Mouse (Mus musculus): ENCODE data around the gene Mbd6. TPM values are rescaled to one million over a fixed set of nuclear protein-coding genes. Genes with fewer than 3 reads are reported as not detected.
A peak's percentile ranks its signal among the peaks of the same experiment; 100 is the strongest.

Gene Mbd6
- polyA plus RNA-seq, 1 experiment from 2014 or later: 16.1 TPM

GRCm38 (mm10) chr10:127266112-127267091 lies 22.4 kb downstream of the Mbd6 start, which contains the start of gene Dctn2:
Dctn2 (plus strand) TSS chr10:127266368.
- under 1% methylated on average over 70 of the region's 70 CpGs for WGBS
- peak within 1 kb of the TSS; percentile 100 for H3K9ac ChIP-seq
- H3K4me1 ChIP-seq (replicated peaks): peaks cover 50% of the 10 kb centered on the region
- peak; percentile 95 for ATAC-seq (ENCODE audit: low FRiP score, low read depth)
- peak within 1 kb of the TSS; percentile 90 for H3K4me2 ChIP-seq
- peaks cover 13% of the 10 kb centered on the region; the same call in 1 of the 2 replicates for H3K36me3 ChIP-seq
- H3K27me3 ChIP-seq: no peaks in the 10 kb centered on the region
- H3K9me3 ChIP-seq: no peaks in the 10 kb centered on the region
- H3K4me3 ChIP-seq: peak within 1 kb of the TSS; percentile 97
- peak within 1 kb of the TSS; percentile 95 for H3K27ac ChIP-seq (replicated peaks)

GRCm38 (mm10) chr10:127265727-127266111 lies 23.1 kb downstream of the Mbd6 start:
- WGBS: 29% methylated on average over 4 of the region's 4 CpGs
- Histone ChIP-seq H3K4me1 (replicated peaks) (peaks cover 57% of the 10 kb centered on the region), H3K36me3 (peaks cover 8% of the 10 kb centered on the region; the same call in 1 of the 2 replicates), H3K9ac (no peak overlapping the region; the same call in 1 of the 2 replicates), H3K4me3 (peak overlapping the region; percentile 97), H3K27me3 (no peaks in the 10 kb centered on the region), H3K4me2 (peak overlapping the region; percentile 90), H3K9me3 (no peaks in the 10 kb centered on the region), H3K27ac (replicated peaks) (peak overlapping the region; percentile 48; the same call in 1 of the 2 replicates)
- no peak for ATAC-seq (ENCODE audit: low FRiP score, low read depth)

- Histone ChIP-seq H3K27me3 (no peaks in the 10 kb centered on the region), H3K9me3 (no peaks in the 10 kb centered on the region), H3K27ac (replicated peaks) (no peak overlapping the region), H3K4me3 (no peak overlapping the region), H3K4me1 (replicated peaks) (peaks cover 59% of the 10 kb centered on the region), H3K9ac (no peak overlapping the region), H3K4me2 (no peak overlapping the region), H3K36me3 (0 out of 2 replicates have a peak, but pooled peaks cover 4% of the 10 kb centered on the region)
- WGBS: 62% methylated on average over 4 of the region's 4 CpGs
- no peak for ATAC-seq (ENCODE audit: low FRiP score, low read depth)
Measured at GRCm38 (mm10) chr10:127264971-127265370, 23.8 kb downstream of the Mbd6 start.

- Histone ChIP-seq H3K9me3 (no peaks in the 10 kb centered on the region), H3K4me2 (no peak overlapping the region), H3K4me3 (no peak overlapping the region), H3K9ac (no peak overlapping the region), H3K4me1 (replicated peaks) (peaks cover 61% of the 10 kb centered on the region), H3K36me3 (0 out of 2 replicates have a peak, but pooled peaks cover 4% of the 10 kb centered on the region), H3K27me3 (no peaks in the 10 kb centered on the region), H3K27ac (replicated peaks) (no peak overlapping the region)
- WGBS: 81% methylated on average over 8 of the region's 8 CpGs
- ATAC-seq (ENCODE audit: low FRiP score, low read depth): no peak
Measured at GRCm38 (mm10) chr10:127264336-127264735, 24.5 kb downstream of the Mbd6 start.

- peak overlapping the region; percentile 92; the same call in 1 of the 2 replicates for H3K27ac ChIP-seq (replicated peaks)
- H3K9ac ChIP-seq: peak overlapping the region; percentile 70; the same call in 1 of the 2 replicates
- ATAC-seq (ENCODE audit: low FRiP score, low read depth): no peak
- peak overlapping the region; percentile 64 for H3K4me2 ChIP-seq
- 37% methylated on average over 3 of the region's 3 CpGs for WGBS
- H3K27me3 ChIP-seq: no peaks in the 10 kb centered on the region
- H3K9me3 ChIP-seq: no peaks in the 10 kb centered on the region
- H3K4me1 ChIP-seq (replicated peaks): peaks cover 61% of the 10 kb centered on the region
- H3K4me3 ChIP-seq: peak overlapping the region; percentile 64
- 0 out of 2 replicates have a peak, but pooled peaks cover 4% of the 10 kb centered on the region for H3K36me3 ChIP-seq
Measured at GRCm38 (mm10) chr10:127263631-127264030, 25.2 kb downstream of the Mbd6 start.

- H3K4me3 ChIP-seq: peak within 1 kb of the TSS; percentile 64
- peak within 1 kb of the TSS; percentile 70 for H3K9ac ChIP-seq
- no peaks in the 10 kb centered on the region for H3K27me3 ChIP-seq
- peak within 1 kb of the TSS; percentile 64 for H3K4me2 ChIP-seq
- peaks cover 61% of the 10 kb centered on the region for H3K4me1 ChIP-seq (replicated peaks)
- H3K36me3 ChIP-seq: no peaks in the 10 kb centered on the region
- WGBS: under 1% methylated on average over 46 of the region's 53 CpGs
- peak within 1 kb of the TSS; percentile 92 for H3K27ac ChIP-seq (replicated peaks)
- peak; percentile 42; the same call in 1 of the 2 replicates for ATAC-seq (ENCODE audit: low FRiP score, low read depth)
- no peaks in the 10 kb centered on the region for H3K9me3 ChIP-seq
Measured at GRCm38 (mm10) chr10:127262548-127263398, 26.0 kb downstream of the Mbd6 start, which contains the start of gene Kif5a. Kif5a (minus strand) TSS chr10:127263348.

GRCm38 (mm10) chr10:127261706-127262547 lies 26.9 kb downstream of the Mbd6 start:
- peak overlapping the region; percentile 64 for H3K4me2 ChIP-seq
- ATAC-seq (ENCODE audit: low FRiP score, low read depth): no peak
- 51% methylated on average over 15 of the region's 15 CpGs for WGBS

GRCm38 (mm10) chr10:127258489-127258888 lies 30.3 kb downstream of the Mbd6 start:
- 76% methylated on average over 8 of the region's 8 CpGs for WGBS
- no peak for ATAC-seq (ENCODE audit: low FRiP score, low read depth)
- Histone ChIP-seq H3K27ac (replicated peaks) (no peak overlapping the region), H3K36me3 (peaks cover 2% of the 10 kb centered on the region; the same call in 1 of the 2 replicates), H3K4me2 (peak overlapping the region; percentile 64), H3K9me3 (no peaks in the 10 kb centered on the region), H3K27me3 (no peaks in the 10 kb centered on the region), H3K4me1 (replicated peaks) (peaks cover 64% of the 10 kb centered on the region), H3K4me3 (peak overlapping the region; percentile 64; the same call in 1 of the 2 replicates), H3K9ac (no peak overlapping the region)

More at GRCm38 (mm10) chr10:127261706-127262547, 26.9 kb downstream of the Mbd6 start:
- Histone ChIP-seq H3K9ac (peak overlapping the region; percentile 70), H3K9me3 (no peaks in the 10 kb centered on the region), H3K4me3 (peak overlapping the region; percentile 64), H3K36me3 (peaks cover 2% of the 10 kb centered on the region; the same call in 1 of the 2 replicates), H3K27me3 (no peaks in the 10 kb centered on the region), H3K4me1 (replicated peaks) (peaks cover 60% of the 10 kb centered on the region), H3K27ac (replicated peaks) (peak overlapping the region; percentile 92)

GRCm38 (mm10) chr10:127257790-127258189 lies 31.0 kb downstream of the Mbd6 start:
- Histone ChIP-seq H3K27ac (replicated peaks) (no peak overlapping the region), H3K9me3 (no peaks in the 10 kb centered on the region), H3K36me3 (peaks cover 2% of the 10 kb centered on the region; the same call in 1 of the 2 replicates), H3K4me1 (replicated peaks) (peaks cover 60% of the 10 kb centered on the region), H3K4me3 (no peak overlapping the region), H3K9ac (no peak overlapping the region), H3K4me2 (no peak overlapping the region), H3K27me3 (no peaks in the 10 kb centered on the region)
- 86% methylated on average over 6 of the region's 6 CpGs for WGBS
- ATAC-seq (ENCODE audit: low FRiP score, low read depth): no peak

GRCm38 (mm10) chr10:127255625-127256345 lies 33.0 kb downstream of the Mbd6 start:
- Histone ChIP-seq H3K9me3 (no peaks in the 10 kb centered on the region), H3K27ac (replicated peaks) (no peak overlapping the region), H3K27me3 (no peaks in the 10 kb centered on the region), H3K9ac (no peak overlapping the region), H3K4me2 (peak overlapping the region; percentile 32), H3K4me3 (no peak overlapping the region), H3K36me3 (peaks cover 2% of the 10 kb centered on the region; the same call in 1 of the 2 replicates), H3K4me1 (replicated peaks) (peaks cover 51% of the 10 kb centered on the region)
- ATAC-seq (ENCODE audit: low FRiP score, low read depth): peak; percentile 36; the same call in 1 of the 2 replicates
- WGBS: 23% methylated on average over 14 of the region's 14 CpGs
